Mouse (Mus musculus): Measurements from ENCODE around the gene Gm21677. TPM values are rescaled to one million over a fixed set of nuclear protein-coding genes. Genes with fewer than 3 reads are reported as not detected.
"Not testable (repeated sequence)": the region's sequence is repeated elsewhere in the genome, so short reads cannot be mapped to it uniquely, and the experiment has no call there.

The Gm21677 gene
- polyA plus RNA-seq (2015; fragmentation: Nextera tagmentation; extraction: Ambion mirVana), result not detected in 2 replicates

DNA sequence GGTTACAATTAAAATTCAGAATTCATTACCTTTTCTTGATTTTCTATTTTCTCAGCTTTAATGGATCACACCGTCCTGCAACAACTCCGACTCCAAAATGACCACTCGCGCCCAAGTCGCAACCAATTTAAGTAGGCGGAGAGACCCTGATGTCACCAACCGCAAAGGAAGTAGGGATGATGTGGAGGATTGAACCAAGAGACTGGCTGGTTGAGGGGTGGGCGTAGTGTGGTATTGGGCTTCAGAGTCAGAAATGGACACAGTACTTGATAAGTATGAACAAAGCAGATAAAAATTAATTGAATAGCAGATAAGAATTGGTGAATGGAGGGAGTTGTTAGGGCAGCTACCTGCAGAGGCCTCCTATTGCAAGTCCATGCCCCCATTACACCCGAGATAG is at the start of gene Gm21677:
Gm21677 (minus strand) TSS at position 101 of the 400 bp plus-strand sequence.
- H3K27me3 ChIP-seq (replicated peaks); H3K4me3 ChIP-seq (replicated peaks); H3K9me3 ChIP-seq (replicated peaks); H3K36me3 ChIP-seq; H3K4me1 ChIP-seq; H3K27ac ChIP-seq (replicated peaks); H3K9ac ChIP-seq (replicated peaks); ATAC-seq (ENCODE audit: low FRiP score); H3K4me2 ChIP-seq: not testable (repeated sequence)
- no CpG with 5 or more reads among the region's 9 CpGs for WGBS

DNA sequence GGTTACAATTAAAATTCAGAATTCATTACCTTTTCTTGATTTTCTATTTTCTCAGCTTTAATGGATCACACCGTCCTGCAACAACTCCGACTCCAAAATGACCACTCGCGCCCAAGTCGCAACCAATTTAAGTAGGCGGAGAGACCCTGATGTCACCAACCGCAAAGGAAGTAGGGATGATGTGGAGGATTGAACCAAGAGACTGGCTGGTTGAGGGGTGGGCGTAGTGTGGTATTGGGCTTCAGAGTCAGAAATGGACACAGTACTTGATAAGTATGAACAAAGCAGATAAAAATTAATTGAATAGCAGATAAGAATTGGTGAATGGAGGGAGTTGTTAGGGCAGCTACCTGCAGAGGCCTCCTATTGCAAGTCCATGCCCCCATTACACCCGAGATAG is 39.0 kb upstream of the Gm21677 start, which contains the start of gene Gm21693:
Gm21693 (minus strand) TSS at position 101 of the 400 bp plus-strand sequence.
- H3K27me3 ChIP-seq (replicated peaks); ATAC-seq (ENCODE audit: low FRiP score); H3K27ac ChIP-seq (replicated peaks); H3K9me3 ChIP-seq (replicated peaks); H3K4me3 ChIP-seq (replicated peaks); H3K36me3 ChIP-seq; H3K9ac ChIP-seq (replicated peaks); H3K4me2 ChIP-seq; H3K4me1 ChIP-seq: not testable (repeated sequence)
- no CpG with 5 or more reads among the region's 9 CpGs for WGBS

DNA sequence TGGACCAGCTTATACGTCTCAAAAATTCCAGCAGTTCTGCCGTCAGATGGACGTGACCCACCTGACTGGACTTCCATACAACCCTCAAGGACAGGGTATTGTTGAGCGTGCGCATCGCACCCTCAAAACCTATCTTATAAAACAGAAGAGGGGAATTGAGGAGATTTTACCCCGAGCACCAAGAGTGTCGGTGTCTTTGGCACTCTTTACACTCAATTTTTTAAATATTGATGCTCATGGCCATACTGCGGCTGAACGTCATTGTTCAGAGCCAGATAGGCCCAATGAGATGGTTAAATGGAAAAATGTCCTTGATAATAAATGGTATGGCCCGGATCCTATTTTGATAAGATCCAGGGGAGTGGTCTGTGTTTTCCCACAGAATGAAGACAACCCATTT is 34.4 kb upstream of the Gm21677 start:
- H3K27me3 ChIP-seq (replicated peaks); H3K4me2 ChIP-seq; H3K4me1 ChIP-seq; H3K36me3 ChIP-seq; H3K9ac ChIP-seq (replicated peaks); ATAC-seq (ENCODE audit: low FRiP score); H3K4me3 ChIP-seq (replicated peaks); H3K9me3 ChIP-seq (replicated peaks); H3K27ac ChIP-seq (replicated peaks): not testable (repeated sequence)
- no CpG with 5 or more reads among the region's 11 CpGs for WGBS

Other genes starting within 250 kb of the Gm21677 start
- not detected in 2 replicates for gene Gm21693, start 38.9 kb upstream of the Gm21677 start, polyA plus RNA-seq (2015; fragmentation: Nextera tagmentation; extraction: Ambion mirVana)
- gene Gm21704, start 103.7 kb upstream of the Gm21677 start, polyA plus RNA-seq (2015; fragmentation: Nextera tagmentation; extraction: Ambion mirVana), result not detected in 2 replicates
- not detected in 2 replicates for gene Gm21708, start 103.7 kb upstream of the Gm21677 start, polyA plus RNA-seq (2015; fragmentation: Nextera tagmentation; extraction: Ambion mirVana)